Mouse (Mus musculus): ENCODE data around the gene Samd4b. TPM values are rescaled to one million over a fixed set of nuclear protein-coding genes. Genes with fewer than 3 reads are reported as not detected.
A peak's percentile ranks its signal among the peaks of the same experiment; 100 is the strongest.
"Not testable (repeated sequence)": the region's sequence is repeated elsewhere in the genome, so short reads cannot be mapped to it uniquely, and the experiment has no call there.

The Samd4b gene
- polyA plus RNA-seq, 1 experiment from 2014 or later: 10.0 TPM

DNA sequence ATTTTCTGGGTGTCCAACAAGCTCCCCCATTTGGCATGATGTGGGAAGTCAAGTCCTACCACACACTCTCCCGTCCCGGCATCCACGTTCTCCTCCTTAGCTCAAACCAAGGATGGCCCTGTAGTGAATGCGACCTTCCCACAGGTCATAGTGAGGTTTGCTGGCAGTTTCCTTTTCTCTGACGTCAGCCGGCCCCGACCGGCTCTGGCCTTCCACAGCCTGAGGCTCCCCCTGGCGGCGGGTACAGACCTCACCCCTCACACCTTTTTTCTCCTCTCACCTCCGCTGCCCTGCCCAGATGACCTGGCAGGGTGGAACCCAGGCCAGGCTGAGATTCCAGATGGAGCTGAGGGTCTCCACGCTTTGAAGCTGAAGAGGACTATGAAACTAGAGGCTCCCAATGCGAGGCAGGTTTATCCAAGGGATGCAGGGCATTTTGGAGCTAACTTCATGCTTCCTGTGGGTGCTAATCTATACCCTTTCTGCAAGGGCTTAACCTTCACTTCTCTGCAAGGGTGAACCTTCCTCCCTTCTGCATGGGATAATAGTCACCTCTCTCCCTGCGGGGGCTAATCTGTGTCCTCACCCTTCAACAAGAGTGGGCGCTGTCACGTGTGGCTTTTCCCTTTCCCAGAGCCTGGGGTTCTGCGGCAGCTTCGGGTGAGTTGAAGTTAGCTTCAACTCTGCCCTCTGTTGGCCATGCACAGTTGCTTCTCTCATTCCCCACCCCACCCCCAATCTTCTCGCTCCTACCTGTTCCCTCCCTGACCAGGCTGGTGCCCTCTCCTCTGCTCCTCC lies 69.8 kb downstream of the Samd4b start:
- Histone ChIP-seq H3K4me1 (peaks cover 8% of the 10 kb centered on the region; the same call in 1 of the 2 replicates), H3K4me2 (peak overlapping the region; percentile 17; the same call in 1 of the 2 replicates), H3K27ac (no peak overlapping the region), H3K9me3 (replicated peaks) (no peaks in the 10 kb centered on the region), H3K9ac (no peak overlapping the region), H3K36me3 (no peaks in the 10 kb centered on the region), H3K27me3 (replicated peaks) (no peaks in the 10 kb centered on the region), H3K4me3 (no peak overlapping the region)
- ATAC-seq: peak; percentile 59
- 4% methylated on average over 19 of the region's 19 CpGs for WGBS (ENCODE audit: insufficient replicate concordance)

- not testable (repeated sequence) for H3K27ac ChIP-seq; ATAC-seq; H3K4me3 ChIP-seq; H3K9me3 ChIP-seq (replicated peaks); H3K36me3 ChIP-seq; H3K9ac ChIP-seq; H3K4me2 ChIP-seq; H3K4me1 ChIP-seq; H3K27me3 ChIP-seq (replicated peaks)
- WGBS (ENCODE audit: insufficient replicate concordance): 55% methylated on average over 5 of the region's 6 CpGs
These were observed 75.4 kb downstream of the Samd4b start, which contains the start of gene Ifnl3 for GRCm38 (mm10) chr7:28522536-28522935. Gene Ifnl3 (plus strand): TSS chr7:28522836.

DNA sequence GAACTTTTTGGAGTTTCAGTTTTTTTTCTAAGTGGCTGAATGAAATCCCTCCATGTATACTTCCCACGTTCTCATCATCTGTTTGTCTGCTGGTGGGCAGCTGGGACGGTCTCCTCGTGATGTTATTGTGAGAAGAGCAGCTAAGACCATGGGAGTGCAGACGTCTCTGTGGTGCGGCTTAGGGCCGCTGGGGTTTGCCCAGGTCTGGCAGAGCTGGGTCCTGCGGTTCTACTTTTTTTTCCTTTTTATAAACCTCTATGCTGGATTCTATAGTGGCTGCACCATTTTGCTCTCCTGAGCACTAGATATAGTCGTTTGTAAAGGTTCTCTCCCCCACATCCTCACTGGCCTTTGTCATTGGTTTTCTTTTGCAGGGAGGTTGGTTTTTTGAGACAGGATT lies 86.5 kb downstream of the Samd4b start:
- Histone ChIP-seq H3K4me3 (no peak overlapping the region), H3K9me3 (replicated peaks) (no peaks in the 10 kb centered on the region), H3K4me1 (no peaks in the 10 kb centered on the region), H3K27ac (no peak overlapping the region), H3K27me3 (replicated peaks) (no peaks in the 10 kb centered on the region), H3K4me2 (no peak overlapping the region), H3K9ac (no peak overlapping the region), H3K36me3 (no peaks in the 10 kb centered on the region)
- 54% methylated on average over 8 of the region's 8 CpGs for WGBS (ENCODE audit: insufficient replicate concordance)
- no peak for ATAC-seq

- H3K9me3 ChIP-seq (replicated peaks); H3K27me3 ChIP-seq (replicated peaks); H3K36me3 ChIP-seq; H3K4me2 ChIP-seq; H3K9ac ChIP-seq; H3K4me1 ChIP-seq; H3K4me3 ChIP-seq; ATAC-seq; H3K27ac ChIP-seq: not testable (repeated sequence)
- WGBS (ENCODE audit: insufficient replicate concordance): 38% methylated on average over 8 of the region's 8 CpGs
These were observed 87.5 kb downstream of the Samd4b start, which contains the start of gene Ifnl2 for GRCm38 (mm10) chr7:28510405-28510974. Gene Ifnl2 (minus strand): TSS chr7:28510455.

DNA sequence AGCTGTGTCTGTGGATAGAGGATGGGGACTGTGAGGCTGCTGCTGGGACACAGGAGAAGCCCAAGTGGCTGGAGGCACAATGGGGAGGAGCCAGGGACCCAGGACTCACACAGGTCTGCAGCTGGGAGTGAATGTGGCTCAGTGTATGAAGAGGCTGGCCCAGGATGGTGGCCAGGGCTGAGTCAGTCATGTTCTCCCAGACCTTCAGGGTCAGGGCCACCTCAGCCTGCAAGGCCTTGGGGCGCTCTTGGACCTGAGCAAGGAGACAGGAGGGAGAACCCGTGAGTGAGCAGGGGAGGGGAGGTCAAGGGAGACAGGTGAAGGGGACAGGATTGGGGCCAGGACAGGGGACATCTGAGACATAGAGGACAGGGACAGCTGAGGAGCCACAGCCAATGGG lies 88.8 kb downstream of the Samd4b start:
- not testable (repeated sequence) for H3K9ac ChIP-seq; H3K36me3 ChIP-seq; H3K4me3 ChIP-seq; H3K4me2 ChIP-seq; H3K4me1 ChIP-seq; ATAC-seq; H3K27me3 ChIP-seq (replicated peaks); H3K27ac ChIP-seq; H3K9me3 ChIP-seq (replicated peaks)
- WGBS (ENCODE audit: insufficient replicate concordance): 67% methylated on average over 2 of the region's 2 CpGs

- Histone ChIP-seq H3K4me3 (no peak overlapping the region), H3K4me2 (no peak overlapping the region), H3K27ac (no peak overlapping the region), H3K9ac (no peak overlapping the region), H3K9me3 (replicated peaks) (no peaks in the 10 kb centered on the region), H3K36me3 (no peaks in the 10 kb centered on the region), H3K4me1 (no peaks in the 10 kb centered on the region), H3K27me3 (replicated peaks) (no peaks in the 10 kb centered on the region)
- no peak for ATAC-seq
- WGBS (ENCODE audit: insufficient replicate concordance): 4% methylated on average over 5 of the region's 5 CpGs
These were observed 92.4 kb downstream of the Samd4b start for GRCm38 (mm10) chr7:28505585-28505984.

DNA sequence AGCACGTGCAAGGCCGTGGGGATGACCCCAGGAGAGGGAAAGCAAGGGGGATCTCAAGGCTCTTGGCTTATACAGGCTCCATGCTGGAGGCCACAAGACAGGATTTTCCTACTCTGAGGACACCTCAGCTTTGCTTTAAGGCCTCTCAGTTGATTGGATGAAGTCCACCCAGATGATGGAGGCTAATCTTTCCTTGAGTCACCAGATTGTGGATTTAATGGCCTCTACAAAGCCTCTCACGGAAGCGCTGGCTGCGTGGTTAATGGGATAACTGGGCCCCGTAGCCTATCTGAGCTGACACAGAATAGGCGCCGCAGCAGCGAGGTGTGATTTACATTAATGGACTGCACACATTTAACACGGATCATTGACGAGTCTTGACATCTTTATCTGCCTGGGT lies 102.5 kb downstream of the Samd4b start:
- WGBS (ENCODE audit: insufficient replicate concordance): 65% methylated on average over 11 of the region's 11 CpGs
- Histone ChIP-seq H3K9me3 (replicated peaks) (no peaks in the 10 kb centered on the region), H3K9ac (no peak overlapping the region), H3K4me2 (no peak overlapping the region), H3K4me3 (no peak overlapping the region), H3K4me1 (no peaks in the 10 kb centered on the region), H3K36me3 (no peaks in the 10 kb centered on the region), H3K27me3 (replicated peaks) (0 out of 2 replicates have a peak, but pooled peaks cover 3% of the 10 kb centered on the region), H3K27ac (no peak overlapping the region)
- no peak for ATAC-seq

GRCm38 (mm10) chr7:28492310-28492709 lies 105.6 kb downstream of the Samd4b start:
- Histone ChIP-seq H3K9me3 (replicated peaks) (no peaks in the 10 kb centered on the region), H3K4me3 (no peak overlapping the region), H3K9ac (no peak overlapping the region), H3K36me3 (no peaks in the 10 kb centered on the region), H3K27ac (no peak overlapping the region), H3K4me1 (peaks cover 6% of the 10 kb centered on the region), H3K27me3 (replicated peaks) (peaks cover 13% of the 10 kb centered on the region), H3K4me2 (no peak overlapping the region)
- 71% methylated on average over 8 of the region's 8 CpGs for WGBS (ENCODE audit: insufficient replicate concordance)
- ATAC-seq: no peak

DNA sequence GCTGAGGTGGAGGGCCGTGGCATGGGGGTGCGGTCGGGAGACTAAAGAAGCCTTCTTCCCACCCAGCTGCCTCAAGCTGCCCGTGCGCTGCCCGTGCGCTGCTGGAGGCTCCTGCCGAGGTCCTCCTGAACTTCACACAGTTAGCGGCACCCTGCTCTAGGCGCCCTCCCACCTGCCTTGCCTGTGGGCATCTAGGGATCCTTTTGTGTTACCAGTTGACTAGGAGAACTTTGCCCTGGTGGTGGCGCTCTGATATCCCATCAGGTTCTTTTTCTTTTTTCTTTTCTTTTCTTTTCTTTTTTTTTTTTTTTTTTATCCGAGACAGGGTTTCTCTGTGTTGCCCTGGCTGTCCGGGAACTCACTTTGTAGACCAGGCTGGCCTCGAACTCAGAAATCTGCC lies 107.0 kb downstream of the Samd4b start:
- Histone ChIP-seq H3K27me3 (replicated peaks) (peaks cover 14% of the 10 kb centered on the region), H3K4me1 (peaks cover 6% of the 10 kb centered on the region), H3K36me3 (no peaks in the 10 kb centered on the region), H3K4me3 (no peak overlapping the region), H3K9ac (no peak overlapping the region), H3K4me2 (peak overlapping the region; percentile 17; the same call in 1 of the 2 replicates), H3K9me3 (replicated peaks) (no peaks in the 10 kb centered on the region), H3K27ac (no peak overlapping the region)
- WGBS (ENCODE audit: insufficient replicate concordance): 45% methylated on average over 14 of the region's 14 CpGs
- ATAC-seq: no peak

- Histone ChIP-seq H3K4me3 (no peak overlapping the region), H3K27me3 (replicated peaks) (peaks cover 14% of the 10 kb centered on the region), H3K36me3 (no peaks in the 10 kb centered on the region), H3K9me3 (replicated peaks) (no peaks in the 10 kb centered on the region), H3K27ac (no peak overlapping the region), H3K4me2 (peak overlapping the region; percentile 17; the same call in 1 of the 2 replicates), H3K9ac (no peak overlapping the region), H3K4me1 (peaks cover 6% of the 10 kb centered on the region)
- ATAC-seq: no peak
- 3% methylated on average over 10 of the region's 10 CpGs for WGBS (ENCODE audit: insufficient replicate concordance)
These were observed 107.5 kb downstream of the Samd4b start for GRCm38 (mm10) chr7:28490410-28490809.

- H3K4me1 ChIP-seq: peaks cover 10% of the 10 kb centered on the region
- H3K4me2 ChIP-seq: peak overlapping the region; percentile 38
- WGBS (ENCODE audit: insufficient replicate concordance): 8% methylated on average over 16 of the region's 16 CpGs
- H3K27me3 ChIP-seq (replicated peaks): peaks cover 11% of the 10 kb centered on the region
- no peak overlapping the region for H3K27ac ChIP-seq
- H3K9me3 ChIP-seq (replicated peaks): no peaks in the 10 kb centered on the region
- H3K36me3 ChIP-seq: no peaks in the 10 kb centered on the region
- H3K4me3 ChIP-seq: no peak overlapping the region
- no peak for ATAC-seq
- no peak overlapping the region for H3K9ac ChIP-seq
These were observed 109.9 kb downstream of the Samd4b start for GRCm38 (mm10) chr7:28488030-28488491.

DNA sequence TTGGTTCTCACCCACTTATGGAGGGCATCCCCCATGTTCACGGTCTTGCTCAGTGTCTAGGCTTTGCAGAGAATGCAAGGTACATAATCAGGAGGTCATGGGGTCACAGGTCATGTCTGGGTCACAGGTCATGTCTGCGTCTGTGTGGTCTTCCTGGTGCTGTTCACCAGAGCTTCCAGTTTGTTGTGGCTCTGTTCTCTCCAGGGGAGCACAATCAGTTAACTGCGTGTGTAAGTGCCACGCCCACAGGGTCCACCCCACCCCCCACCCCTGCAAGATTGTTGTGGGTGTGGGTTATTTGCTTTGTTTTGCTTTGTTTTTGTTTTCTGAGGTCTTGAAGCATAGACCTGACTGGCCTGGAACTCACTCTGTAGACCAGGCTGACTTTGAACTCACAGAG lies 113.8 kb downstream of the Samd4b start:
- Histone ChIP-seq H3K4me1 (peaks cover 10% of the 10 kb centered on the region), H3K27ac (no peak overlapping the region), H3K4me2 (no peak overlapping the region), H3K9me3 (replicated peaks) (no peaks in the 10 kb centered on the region), H3K36me3 (no peaks in the 10 kb centered on the region), H3K27me3 (replicated peaks) (peaks cover 13% of the 10 kb centered on the region), H3K9ac (no peak overlapping the region), H3K4me3 (no peak overlapping the region)
- no peak for ATAC-seq
- 37% methylated on average over 4 of the region's 4 CpGs for WGBS (ENCODE audit: insufficient replicate concordance)
